Comparison of ENCODE assay signal across 24 mouse cellular contexts in genomic region chr1:184425694-184426093, GRCm38 (mm10).
A peak's percentile ranks its signal among the peaks of the same experiment; 100 is the strongest.
DNase-seq lines count a peak whose midpoint lies in the region; ATAC-seq lines count a peak whose summit lies in the region.
"Had no signal": no experiment of that assay in that cellular context is flagged by ENCODE, and none has a peak within 500 bp of the region (broad histone marks: within the 10 kb centered on the region; RNA-seq: fewer than 3 reads in every experiment).

No protein-coding gene starts in this region.

- 88% methylated on average over 1 of the region's 1 CpGs for WGBS in liver, embryonic 11.5 days

- H3K36me3 ChIP-seq in liver, embryonic 11.5 days (ENCODE audit: control insufficient read depth, insufficient read depth, low read length), result no peaks in the 10 kb centered on the region
- H3K36me3 ChIP-seq: embryonic facial prominence, embryonic 12.5 days; embryonic facial prominence, embryonic 15.5 days; heart, embryonic 10.5 days; heart, embryonic 13.5 days; hindbrain, embryonic 10.5 days; hindbrain, embryonic 13.5 days; intestine, embryonic 15.5 days had no signal

- no peaks in the 10 kb centered on the region for H3K27me3 ChIP-seq in liver, embryonic 11.5 days (replicated peaks; ENCODE audit: control insufficient read depth, insufficient read depth, low read length)
- H3K27me3 ChIP-seq: embryonic facial prominence, embryonic 12.5 days; embryonic facial prominence, embryonic 15.5 days; heart, embryonic 13.5 days; hindbrain, embryonic 13.5 days; intestine, embryonic 15.5 days had no signal

- no peaks in the 10 kb centered on the region for H3K9me3 ChIP-seq in liver, embryonic 11.5 days (ENCODE audit: control insufficient read depth, low read length)
- H3K9me3 ChIP-seq: embryonic facial prominence, embryonic 12.5 days; embryonic facial prominence, embryonic 15.5 days; heart, embryonic 10.5 days; heart, embryonic 13.5 days; hindbrain, embryonic 10.5 days; hindbrain, embryonic 13.5 days; intestine, embryonic 15.5 days had no signal

- peak; percentile 39 to 46 for DNase-seq in gastrocnemius, adult 8-10 months (ENCODE audit: low spot score in 2 of 2)
- no peak for DNase-seq in gastrocnemius, postnatal 36 days
- peak; percentile 26 to 36 for DNase-seq in heart, adult 9 months (ENCODE audit: low spot score in 2 of 2)
- DNase-seq in heart, adult 8-10 months (ENCODE audit: low spot score), result no peak
- peak; percentile 72 for DNase-seq in skeletal muscle tissue, adult 2 months (ENCODE audit: low read depth, low spot score)
- no peak for DNase-seq in liver, embryonic 11.5 days (ENCODE audit: low spot score)
- DNase-seq: adrenal gland, adult 2 months; adrenal gland, postnatal 14 days; cerebellum, adult 11 months; cerebellum, adult 2 months; cerebellum, adult 9-11 months; cerebellum, postnatal 25 days; kidney, adult 11 months; kidney, adult 8-10 months had no signal

- H3K4me3 ChIP-seq in liver, embryonic 11.5 days (ENCODE audit: low read depth, low read length), result no peak overlapping the region
- H3K4me3 ChIP-seq: embryonic facial prominence, embryonic 12.5 days; embryonic facial prominence, embryonic 15.5 days; heart, embryonic 10.5 days; heart, embryonic 13.5 days; hindbrain, embryonic 10.5 days; hindbrain, embryonic 13.5 days; intestine, embryonic 15.5 days had no signal

- no peak overlapping the region for H3K9ac ChIP-seq in liver, embryonic 11.5 days (ENCODE audit: low read depth, low read length)
- H3K9ac ChIP-seq: embryonic facial prominence, embryonic 12.5 days; embryonic facial prominence, embryonic 15.5 days; heart, embryonic 13.5 days; hindbrain, embryonic 13.5 days; intestine, embryonic 15.5 days had no signal

- intact Hi-C loops in gastrocnemius, postnatal 36 days (cut with DNase I), result no loop called here

- H3K4me1 ChIP-seq in liver, embryonic 11.5 days (replicated peaks; ENCODE audit: control insufficient read depth, insufficient read depth, low read length), result no peaks in the 10 kb centered on the region
- H3K4me1 ChIP-seq: embryonic facial prominence, embryonic 12.5 days; embryonic facial prominence, embryonic 15.5 days; heart, embryonic 10.5 days; heart, embryonic 13.5 days; hindbrain, embryonic 10.5 days; hindbrain, embryonic 13.5 days; intestine, embryonic 15.5 days had no signal

- no peak overlapping the region for H3K4me2 ChIP-seq in liver, embryonic 11.5 days
- H3K4me2 ChIP-seq: embryonic facial prominence, embryonic 12.5 days; embryonic facial prominence, embryonic 15.5 days; heart, embryonic 13.5 days; hindbrain, embryonic 13.5 days; intestine, embryonic 15.5 days had no signal

- H3K27ac ChIP-seq in liver, embryonic 11.5 days (ENCODE audit: low read depth, low read length), result no peak overlapping the region
- H3K27ac ChIP-seq: embryonic facial prominence, embryonic 12.5 days; embryonic facial prominence, embryonic 15.5 days; heart, embryonic 10.5 days; heart, embryonic 13.5 days; hindbrain, embryonic 10.5 days; hindbrain, embryonic 13.5 days; intestine, embryonic 15.5 days had no signal

- no peak for ATAC-seq in liver, embryonic 11.5 days (replicated peaks; ENCODE audit: low FRiP score)
- ATAC-seq: CD4-positive, CD25-positive, alpha-beta regulatory T cell, adult 4 months; forebrain, embryonic 14.5 days; hindbrain, embryonic 16.5 days; intestine, embryonic 15.5 days had no signal

Comparison
In these comparisons a context has a peak if more than half of its experiments do, and no peak if none do; other contexts are left out.
1. DNase-seq: peak in gastrocnemius, adult 8-10 months (2 of 2), heart, adult 9 months (2 of 2) and skeletal muscle tissue, adult 2 months (single experiment); none in gastrocnemius, postnatal 36 days (0 of 2), heart, adult 8-10 months (single experiment) and liver, embryonic 11.5 days (single experiment).